Mouse (Mus musculus): ENCODE results near the gene Prrt3. TPM values are rescaled to one million over a fixed set of nuclear protein-coding genes. Genes with fewer than 3 reads are reported as not detected.

Gene Prrt3
- polyA plus RNA-seq, 1 experiment from 2014 or later = 0.27 TPM

DNA sequence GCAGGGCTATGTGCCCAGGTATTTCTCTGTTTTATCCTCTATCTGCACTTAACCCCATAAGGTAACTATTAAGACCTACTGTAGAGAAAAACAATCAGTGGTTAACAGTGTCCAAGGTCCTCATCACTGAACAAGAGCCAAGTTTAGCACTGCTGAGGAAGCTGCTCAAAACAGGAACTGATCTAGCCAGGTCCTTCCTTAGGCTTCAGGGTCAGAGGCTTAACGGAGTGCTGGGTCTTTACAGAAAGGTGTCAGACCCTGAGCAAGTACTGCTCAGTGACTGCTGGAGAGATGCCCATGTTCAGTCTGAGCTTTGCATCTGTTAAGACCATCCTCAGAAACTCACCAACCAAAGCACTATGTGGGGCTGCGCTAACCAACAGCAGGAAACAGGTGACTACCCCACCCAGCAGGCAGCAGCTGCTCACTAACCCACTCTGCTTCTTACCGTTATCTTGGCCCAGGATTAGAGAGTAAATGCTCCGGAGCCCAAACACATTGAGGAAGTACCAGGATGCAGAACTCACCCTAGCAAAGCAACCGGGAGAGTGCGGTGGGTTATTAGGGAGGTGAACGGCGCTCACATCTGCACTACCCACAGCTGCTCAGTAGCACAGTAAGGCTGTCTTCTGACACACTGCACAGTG is 15.8 kb upstream of the Prrt3 start:
- Histone ChIP-seq H3K4me3 (ENCODE audit: low read depth, low read length) (no peak overlapping the region), H3K4me1 (ENCODE audit: control insufficient read depth, insufficient read depth, low read length) (no peaks in the 10 kb centered on the region), H3K9me3 (replicated peaks; ENCODE audit: control insufficient read depth, low read length) (peaks cover 7% of the 10 kb centered on the region; the same call in 1 of the 2 replicates), H3K4me2 (no peak overlapping the region), H3K27ac (ENCODE audit: low read depth, low read length) (no peak overlapping the region), H3K27me3 (ENCODE audit: control insufficient read depth, insufficient read depth, low read length) (no peaks in the 10 kb centered on the region), H3K36me3 (ENCODE audit: control insufficient read depth, insufficient read depth, low read length) (peaks cover 66% of the 10 kb centered on the region), H3K9ac (ENCODE audit: low read depth, low read length) (no peak overlapping the region)
- no peak for ATAC-seq (replicated peaks; ENCODE audit: insufficient number of reproducible peaks, low FRiP score, low TSS enrichment)
- WGBS (ENCODE audit: insufficient replicate concordance) = 90% methylated on average over 8 of the region's 8 CpGs

DNA sequence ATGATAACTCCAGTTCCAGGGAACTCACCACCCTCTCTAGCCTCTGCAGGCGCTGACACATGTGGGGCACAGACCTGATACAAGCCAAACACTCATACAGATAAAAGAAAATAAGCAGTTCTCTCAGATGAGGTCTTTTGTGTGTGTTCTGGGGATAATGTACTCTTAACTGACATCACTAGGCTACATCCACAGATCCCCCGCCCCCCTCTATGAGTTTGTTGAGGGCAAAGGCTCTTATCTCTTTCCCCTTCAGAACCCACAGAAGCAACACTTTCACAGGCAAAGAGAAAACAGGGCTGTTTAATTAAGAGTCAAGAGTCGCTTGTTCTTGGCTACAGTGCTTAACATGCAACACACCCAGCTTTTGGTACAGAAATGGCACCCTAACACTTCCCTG is 12.9 kb upstream of the Prrt3 start:
- no peak overlapping the region for H3K9ac ChIP-seq (ENCODE audit: low read depth, low read length)
- H3K27me3 ChIP-seq (ENCODE audit: control insufficient read depth, insufficient read depth, low read length) = no peaks in the 10 kb centered on the region
- 95% methylated on average over 3 of the region's 3 CpGs for WGBS (ENCODE audit: insufficient replicate concordance)
- no peak overlapping the region for H3K4me2 ChIP-seq
- peaks cover 51% of the 10 kb centered on the region for H3K36me3 ChIP-seq (ENCODE audit: control insufficient read depth, insufficient read depth, low read length)
- H3K27ac ChIP-seq (ENCODE audit: low read depth, low read length) = no peak overlapping the region
- H3K9me3 ChIP-seq (replicated peaks; ENCODE audit: control insufficient read depth, low read length) = peaks cover 7% of the 10 kb centered on the region; the same call in 1 of the 2 replicates
- ATAC-seq (replicated peaks; ENCODE audit: insufficient number of reproducible peaks, low FRiP score, low TSS enrichment) = no peak
- H3K4me3 ChIP-seq (ENCODE audit: low read depth, low read length) = no peak overlapping the region
- no peaks in the 10 kb centered on the region for H3K4me1 ChIP-seq (ENCODE audit: control insufficient read depth, insufficient read depth, low read length)

DNA sequence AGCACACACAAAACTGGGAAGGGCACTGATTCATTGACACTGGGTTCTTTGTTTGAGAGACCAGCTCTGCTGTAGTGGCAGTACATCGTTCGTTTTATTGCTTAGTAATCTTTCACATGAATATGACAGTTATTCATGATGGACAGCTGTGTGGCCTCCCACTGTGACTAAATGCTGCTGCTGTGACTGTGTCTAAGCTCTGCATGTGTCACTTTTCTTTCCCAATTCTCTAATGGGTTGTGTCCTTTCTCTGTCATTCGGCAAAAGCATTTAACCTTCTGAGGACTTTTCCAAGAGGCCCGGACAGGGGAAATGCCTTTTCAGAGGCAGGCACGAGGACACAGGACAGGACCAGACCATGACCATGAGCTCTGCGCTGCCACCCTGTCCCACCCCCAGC is 12.2 kb upstream of the Prrt3 start:
- Histone ChIP-seq H3K4me2 (no peak overlapping the region), H3K36me3 (ENCODE audit: control insufficient read depth, insufficient read depth, low read length) (peaks cover 46% of the 10 kb centered on the region), H3K9ac (ENCODE audit: low read depth, low read length) (no peak overlapping the region), H3K4me1 (ENCODE audit: control insufficient read depth, insufficient read depth, low read length) (no peaks in the 10 kb centered on the region), H3K9me3 (replicated peaks; ENCODE audit: control insufficient read depth, low read length) (peaks cover 7% of the 10 kb centered on the region; the same call in 1 of the 2 replicates), H3K4me3 (ENCODE audit: low read depth, low read length) (no peak overlapping the region), H3K27ac (ENCODE audit: low read depth, low read length) (no peak overlapping the region), H3K27me3 (ENCODE audit: control insufficient read depth, insufficient read depth, low read length) (no peaks in the 10 kb centered on the region)
- no peak for ATAC-seq (replicated peaks; ENCODE audit: insufficient number of reproducible peaks, low FRiP score, low TSS enrichment)
- 91% methylated on average over 6 of the region's 6 CpGs for whole genome bisulfite sequencing (ENCODE audit: insufficient replicate concordance)

- no peaks in the 10 kb centered on the region for H3K4me1 ChIP-seq (ENCODE audit: control insufficient read depth, insufficient read depth, low read length)
- ATAC-seq (replicated peaks; ENCODE audit: insufficient number of reproducible peaks, low FRiP score, low TSS enrichment) = no peak
- H3K36me3 ChIP-seq (ENCODE audit: control insufficient read depth, insufficient read depth, low read length) = peaks cover 4% of the 10 kb centered on the region
- H3K9me3 ChIP-seq (replicated peaks; ENCODE audit: control insufficient read depth, low read length) = no peaks in the 10 kb centered on the region
- H3K4me3 ChIP-seq (ENCODE audit: low read depth, low read length) = no peak overlapping the region
- H3K4me2 ChIP-seq = no peak overlapping the region
- 60% methylated on average over 5 of the region's 5 CpGs for WGBS (ENCODE audit: insufficient replicate concordance)
- no peak overlapping the region for H3K9ac ChIP-seq (ENCODE audit: low read depth, low read length)
- no peaks in the 10 kb centered on the region for H3K27me3 ChIP-seq (ENCODE audit: control insufficient read depth, insufficient read depth, low read length)
- H3K27ac ChIP-seq (ENCODE audit: low read depth, low read length) = no peak overlapping the region
Measured at GRCm38 (mm10) chr6:113508947-113509280, 7.2 kb upstream of the Prrt3 start.

GRCm38 (mm10) chr6:113508272-113508946 is 6.7 kb upstream of the Prrt3 start:
- Histone ChIP-seq H3K9ac (ENCODE audit: low read depth, low read length) (no peak overlapping the region), H3K27me3 (ENCODE audit: control insufficient read depth, insufficient read depth, low read length) (no peaks in the 10 kb centered on the region), H3K4me2 (no peak overlapping the region), H3K36me3 (ENCODE audit: control insufficient read depth, insufficient read depth, low read length) (no peaks in the 10 kb centered on the region; the same call in 1 of the 2 replicates), H3K4me3 (ENCODE audit: low read depth, low read length) (no peak overlapping the region), H3K9me3 (replicated peaks; ENCODE audit: control insufficient read depth, low read length) (no peaks in the 10 kb centered on the region), H3K4me1 (ENCODE audit: control insufficient read depth, insufficient read depth, low read length) (no peaks in the 10 kb centered on the region), H3K27ac (ENCODE audit: low read depth, low read length) (no peak overlapping the region)
- 49% methylated on average over 7 of the region's 7 CpGs for WGBS (ENCODE audit: insufficient replicate concordance)
- ATAC-seq (replicated peaks; ENCODE audit: insufficient number of reproducible peaks, low FRiP score, low TSS enrichment) = no peak

GRCm38 (mm10) chr6:113507130-113507529 is 5.4 kb upstream of the Prrt3 start:
- no peak overlapping the region for H3K4me2 ChIP-seq
- ATAC-seq (replicated peaks; ENCODE audit: insufficient number of reproducible peaks, low FRiP score, low TSS enrichment) = no peak
- H3K27me3 ChIP-seq (ENCODE audit: control insufficient read depth, insufficient read depth, low read length) = peaks cover 6% of the 10 kb centered on the region
- peaks cover 2% of the 10 kb centered on the region; the same call in 1 of the 2 replicates for H3K9me3 ChIP-seq (replicated peaks; ENCODE audit: control insufficient read depth, low read length)
- no peaks in the 10 kb centered on the region for H3K36me3 ChIP-seq (ENCODE audit: control insufficient read depth, insufficient read depth, low read length)
- no peak overlapping the region for H3K4me3 ChIP-seq (ENCODE audit: low read depth, low read length)
- H3K9ac ChIP-seq (ENCODE audit: low read depth, low read length) = no peak overlapping the region
- no peak overlapping the region for H3K27ac ChIP-seq (ENCODE audit: low read depth, low read length)
- no peaks in the 10 kb centered on the region for H3K4me1 ChIP-seq (ENCODE audit: control insufficient read depth, insufficient read depth, low read length)

GRCm38 (mm10) chr6:113505689-113506088 is 4.0 kb upstream of the Prrt3 start:
- Histone ChIP-seq H3K36me3 (ENCODE audit: control insufficient read depth, insufficient read depth, low read length) (no peaks in the 10 kb centered on the region), H3K4me2 (no peak overlapping the region), H3K9ac (ENCODE audit: low read depth, low read length) (no peak overlapping the region), H3K27me3 (ENCODE audit: control insufficient read depth, insufficient read depth, low read length) (peaks cover 20% of the 10 kb centered on the region), H3K4me1 (ENCODE audit: control insufficient read depth, insufficient read depth, low read length) (peaks cover 6% of the 10 kb centered on the region; the same call in 1 of the 2 replicates), H3K27ac (ENCODE audit: low read depth, low read length) (no peak overlapping the region), H3K4me3 (ENCODE audit: low read depth, low read length) (no peak overlapping the region), H3K9me3 (replicated peaks; ENCODE audit: control insufficient read depth, low read length) (peaks cover 2% of the 10 kb centered on the region; the same call in 1 of the 2 replicates)
- ATAC-seq (replicated peaks; ENCODE audit: insufficient number of reproducible peaks, low FRiP score, low TSS enrichment) = no peak
- WGBS (ENCODE audit: insufficient replicate concordance) = 77% methylated on average over 1 of the region's 1 CpGs

GRCm38 (mm10) chr6:113502801-113503200 is 1.1 kb upstream of the Prrt3 start:
- no peak overlapping the region for H3K4me3 ChIP-seq (ENCODE audit: low read depth, low read length)
- H3K9me3 ChIP-seq (replicated peaks; ENCODE audit: control insufficient read depth, low read length) = peaks cover 2% of the 10 kb centered on the region; the same call in 1 of the 2 replicates
- no peaks in the 10 kb centered on the region for H3K36me3 ChIP-seq (ENCODE audit: control insufficient read depth, insufficient read depth, low read length)
- no peak for ATAC-seq (replicated peaks; ENCODE audit: insufficient number of reproducible peaks, low FRiP score, low TSS enrichment)
- peaks cover 39% of the 10 kb centered on the region for H3K27me3 ChIP-seq (ENCODE audit: control insufficient read depth, insufficient read depth, low read length)
- no peak overlapping the region for H3K4me2 ChIP-seq
- peaks cover 6% of the 10 kb centered on the region; the same call in 1 of the 2 replicates for H3K4me1 ChIP-seq (ENCODE audit: control insufficient read depth, insufficient read depth, low read length)
- no peak overlapping the region for H3K9ac ChIP-seq (ENCODE audit: low read depth, low read length)
- no peak overlapping the region for H3K27ac ChIP-seq (ENCODE audit: low read depth, low read length)
- WGBS (ENCODE audit: insufficient replicate concordance) = 59% methylated on average over 2 of the region's 2 CpGs

DNA sequence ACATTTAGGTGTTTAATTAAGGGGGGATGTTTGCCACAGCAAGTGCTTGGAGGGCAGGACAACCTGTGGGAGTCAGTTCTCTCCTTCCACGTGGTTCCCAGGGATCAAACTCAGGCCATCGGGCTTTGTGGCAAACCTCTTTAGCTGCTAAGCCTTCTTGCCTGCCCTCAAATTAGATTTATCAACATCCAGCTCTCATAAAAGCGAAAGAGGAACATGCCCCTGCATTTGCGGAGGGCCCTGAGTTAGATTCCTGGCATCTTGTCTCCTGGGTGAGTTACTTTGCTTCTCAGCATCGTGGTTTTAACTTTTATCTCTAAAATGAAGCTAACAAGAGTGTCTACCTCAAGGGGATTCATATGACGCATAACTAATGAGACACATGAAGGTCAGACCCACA is 2.4 kb downstream of the Prrt3 start:
- peaks cover 61% of the 10 kb centered on the region for H3K27me3 ChIP-seq (ENCODE audit: control insufficient read depth, insufficient read depth, low read length)
- no peak overlapping the region for H3K27ac ChIP-seq (ENCODE audit: low read depth, low read length)
- no peak overlapping the region for H3K4me3 ChIP-seq (ENCODE audit: low read depth, low read length)
- no peak overlapping the region for H3K9ac ChIP-seq (ENCODE audit: low read depth, low read length)
- H3K9me3 ChIP-seq (replicated peaks; ENCODE audit: control insufficient read depth, low read length) = peaks cover 2% of the 10 kb centered on the region; the same call in 1 of the 2 replicates
- H3K4me1 ChIP-seq (ENCODE audit: control insufficient read depth, insufficient read depth, low read length) = peaks cover 16% of the 10 kb centered on the region
- ATAC-seq (replicated peaks; ENCODE audit: insufficient number of reproducible peaks, low FRiP score, low TSS enrichment) = no peak
- 66% methylated on average over 6 of the region's 6 CpGs for WGBS (ENCODE audit: insufficient replicate concordance)
- H3K36me3 ChIP-seq (ENCODE audit: control insufficient read depth, insufficient read depth, low read length) = no peaks in the 10 kb centered on the region
- H3K4me2 ChIP-seq = no peak overlapping the region

Data from heart, embryonic 11.5 days (tissue).